Mouse (Mus musculus): ENCODE measurements around the gene Gm10563.

GRCm38 (mm10) chr4:155658961-155659360 is 13.8 kb upstream of the Gm10563 start:
- TF ChIP-seq CTCF (conservative IDR thresholded peaks at IDR 0.05; ENCODE audit: low read length) (no peak), POU5F1 (IDR thresholded peaks at IDR 0.05; ENCODE audit: borderline replicate concordance, low read length) (no peak), NANOG (IDR thresholded peaks at IDR 0.05; ENCODE audit: borderline replicate concordance, low read length) (no peak)
